Mouse (Mus musculus) intestine, embryonic 16.5 days (tissue): Measurements from ENCODE around the gene Efnb2. TPM values are rescaled to one million over a fixed set of nuclear protein-coding genes. Genes with fewer than 3 reads are reported as not detected.

Source experiments
- ATAC-seq: fragments of 200-750 bp; cut with Nextera tagmentation; 2 replicates; pipeline ENCODE4 v1.8.0; 2017; ENCODE audit warnings: moderate TSS enrichment, moderate library complexity
- H3K27ac ChIP-seq: fragments of 300-500 bp; sonication (generic); 2 replicates; pipeline ENCODE4 v1.5.1; 2014; ENCODE audit warnings: mild to moderate bottlenecking, low read length
- H3K27me3 ChIP-seq: fragments of 300-500 bp; sonication (generic); replicated peaks from 2 replicates; pipeline ENCODE4 v1.6.1; 2014; ENCODE audit warnings: low read length, control low read depth, mixed read lengths; ENCODE audit not compliant: control insufficient read depth, insufficient read depth
- H3K36me3 ChIP-seq: fragments of 300-500 bp; sonication (generic); 2 replicates; pipeline ENCODE4 v1.6.1; 2014; ENCODE audit warnings: low read length, control low read depth; ENCODE audit not compliant: control insufficient read depth, insufficient read depth
- H3K4me1 ChIP-seq: fragments of 300-500 bp; sonication (generic); 2 replicates; pipeline ENCODE4 v1.6.1; 2014; ENCODE audit warnings: low read length, control low read depth, mixed read lengths; ENCODE audit not compliant: control insufficient read depth, insufficient read depth
- H3K4me2 ChIP-seq: fragments of 300-500 bp; sonication (generic); 2 replicates; pipeline ENCODE4 v1.6.1; 2014; ENCODE audit warnings: low read depth, low read length, control low read depth
- H3K4me3 ChIP-seq: fragments of 300-500 bp; sonication (generic); 2 replicates; pipeline ENCODE4 v1.5.1; 2014; ENCODE audit warnings: mild to moderate bottlenecking, low read length
- H3K9ac ChIP-seq: fragments of 300-500 bp; sonication (generic); 2 replicates; pipeline ENCODE4 v1.6.1; 2014; ENCODE audit warnings: low read depth, low read length
- H3K9me3 ChIP-seq: fragments of 300-500 bp; sonication (generic); 2 replicates; pipeline ENCODE4 v1.6.1; 2016; ENCODE audit warnings: low read length, control low read depth; ENCODE audit not compliant: control insufficient read depth
- WGBS: fragments of 180-500 bp; shearing (Covaris S2); extraction: QIAGEN DNeasy Blood & Tissue Kit; methylation state at CpG from one replicate; pipeline ENCODE4 v1.1.7; 2014; 5-methylcytosine and 5-hydroxymethylcytosine counted together
- polyA plus RNA-seq: library from polyadenylated mRNA; unstranded; fragments of >200 nt; fragmentation: Nextera tagmentation; extraction: Ambion mirVana; gene quantifications from 2 replicates; pipeline ENCODE4 v1.2.1, GENCODE M21; 2015

The Efnb2 gene
- polyA plus RNA-seq, 1 experiment from 2014 or later: 4.9 TPM

DNA sequence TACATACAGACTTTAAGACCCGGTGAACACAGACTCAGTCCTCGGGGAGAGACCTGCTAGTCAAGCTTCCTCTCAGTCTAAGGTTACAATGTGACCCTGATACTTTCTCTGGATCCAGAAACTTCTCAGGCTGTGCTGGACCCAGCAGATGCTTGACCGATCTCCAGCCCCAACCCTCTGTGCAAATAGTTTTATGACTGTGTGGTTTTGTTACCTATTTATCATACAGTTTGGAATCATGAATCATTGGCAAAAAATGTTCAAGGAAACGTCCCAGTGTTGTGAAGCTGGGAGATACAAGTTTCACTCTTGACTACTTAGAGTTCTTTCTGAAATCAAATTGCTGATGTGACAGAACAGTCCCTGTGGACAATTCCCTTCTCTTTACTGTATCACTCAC is 55.4 kb downstream of the Efnb2 start:
- Histone ChIP-seq H3K9ac (no peak overlapping the region), H3K4me2 (no peak overlapping the region), H3K4me3 (no peak overlapping the region), H3K27ac (no peak overlapping the region), H3K36me3 (no peaks in the 10 kb centered on the region), H3K9me3 (no peaks in the 10 kb centered on the region), H3K4me1 (peaks cover 15% of the 10 kb centered on the region), H3K27me3 (no peaks in the 10 kb centered on the region)
- ATAC-seq: no peak
- 49% methylated on average over 4 of the region's 4 CpGs for WGBS

- no peaks in the 10 kb centered on the region for H3K36me3 ChIP-seq
- peaks cover 15% of the 10 kb centered on the region for H3K4me1 ChIP-seq
- no peak overlapping the region for H3K9ac ChIP-seq
- no peak overlapping the region for H3K27ac ChIP-seq
- no peak overlapping the region for H3K4me2 ChIP-seq
- H3K9me3 ChIP-seq: no peaks in the 10 kb centered on the region
- H3K27me3 ChIP-seq: no peaks in the 10 kb centered on the region
- 51% methylated on average over 6 of the region's 6 CpGs for WGBS
- ATAC-seq: no peak
- no peak overlapping the region for H3K4me3 ChIP-seq
Measured at GRCm38 (mm10) chr8:8603875-8604274, 57.2 kb downstream of the Efnb2 start.

- Histone ChIP-seq H3K4me1 (peaks cover 15% of the 10 kb centered on the region), H3K27ac (peak overlapping the region; percentile 55), H3K9ac (0 out of 2 replicates have a peak overlapping the region, but pooled peaks have one; percentile 29), H3K9me3 (no peaks in the 10 kb centered on the region), H3K36me3 (no peaks in the 10 kb centered on the region), H3K4me3 (no peak overlapping the region), H3K4me2 (no peak overlapping the region), H3K27me3 (no peaks in the 10 kb centered on the region)
- 51% methylated on average over 7 of the region's 7 CpGs for WGBS
- peak; percentile 95 for ATAC-seq
Measured at GRCm38 (mm10) chr8:8602616-8603461, 58.2 kb downstream of the Efnb2 start.

GRCm38 (mm10) chr8:8599931-8600330 is 61.1 kb downstream of the Efnb2 start:
- H3K4me2 ChIP-seq: no peak overlapping the region
- no peaks in the 10 kb centered on the region for H3K9me3 ChIP-seq
- H3K4me3 ChIP-seq: no peak overlapping the region
- peaks cover 13% of the 10 kb centered on the region for H3K4me1 ChIP-seq
- H3K9ac ChIP-seq: no peak overlapping the region
- 82% methylated on average over 7 of the region's 7 CpGs for WGBS
- H3K27ac ChIP-seq: no peak overlapping the region
- ATAC-seq: no peak
- no peaks in the 10 kb centered on the region for H3K36me3 ChIP-seq
- H3K27me3 ChIP-seq: no peaks in the 10 kb centered on the region

DNA sequence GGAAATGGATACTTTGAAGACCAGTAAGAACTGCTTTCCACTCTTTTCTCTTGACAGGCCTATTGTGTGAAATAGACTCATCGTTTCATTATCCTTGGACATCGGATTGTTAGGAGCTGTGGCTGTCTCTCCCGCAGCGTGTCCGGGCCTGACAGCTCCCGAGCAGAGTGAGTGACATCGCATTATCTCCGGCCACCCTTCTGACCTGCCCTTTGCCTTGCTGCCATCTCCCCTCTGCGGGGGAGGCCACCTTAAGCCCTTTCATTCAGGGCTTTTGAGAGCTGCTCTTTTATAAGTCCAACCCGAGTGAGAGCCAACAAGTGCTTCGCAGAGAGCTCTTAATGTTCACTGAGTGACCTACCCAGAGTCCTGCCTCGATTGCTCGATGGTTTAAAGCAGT is 63.6 kb downstream of the Efnb2 start:
- H3K36me3 ChIP-seq: no peaks in the 10 kb centered on the region
- 46% methylated on average over 13 of the region's 13 CpGs for WGBS
- no peak overlapping the region for H3K4me2 ChIP-seq
- no peak overlapping the region for H3K9ac ChIP-seq
- no peaks in the 10 kb centered on the region for H3K27me3 ChIP-seq
- H3K9me3 ChIP-seq: no peaks in the 10 kb centered on the region
- H3K4me1 ChIP-seq: peaks cover 1% of the 10 kb centered on the region; the same call in 1 of the 2 replicates
- no peak overlapping the region for H3K4me3 ChIP-seq
- no peak for ATAC-seq
- no peak overlapping the region for H3K27ac ChIP-seq

DNA sequence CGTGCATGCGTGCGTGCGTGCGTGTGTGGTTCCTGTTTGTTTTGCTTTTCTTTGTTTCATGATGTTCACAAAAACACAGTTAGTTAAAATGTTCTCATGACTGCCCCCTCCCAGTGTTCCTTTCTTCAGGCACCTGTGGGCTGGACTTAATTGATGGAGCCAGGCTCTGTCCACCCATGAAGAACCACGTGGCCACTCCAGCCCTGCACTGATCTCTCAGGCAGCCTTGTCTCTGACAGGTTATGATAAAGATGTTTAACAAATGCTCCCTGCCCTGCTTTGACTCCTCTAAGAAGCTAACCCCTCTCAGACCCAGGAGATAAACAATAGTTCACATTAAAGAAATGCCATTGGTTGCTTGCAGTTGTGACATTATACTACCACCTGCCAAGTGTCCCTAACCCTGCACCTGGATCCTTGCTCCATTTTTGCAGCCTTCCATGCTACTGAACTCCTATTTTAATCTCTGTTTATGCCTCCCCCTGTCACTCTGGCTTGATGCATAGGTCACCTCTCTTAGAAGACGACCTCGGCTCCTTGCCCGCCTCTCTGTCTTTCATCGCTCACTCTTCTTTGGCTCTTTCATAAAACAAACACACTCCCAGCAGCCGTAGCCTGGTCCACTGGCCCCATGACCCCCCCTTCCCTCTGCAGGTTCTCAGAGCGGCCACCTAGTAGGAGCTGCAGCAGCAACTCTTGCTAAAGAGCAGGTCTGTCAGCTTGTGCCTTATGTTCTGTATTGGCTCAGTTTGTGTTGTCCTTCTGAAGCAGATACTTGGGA is 65.0 kb downstream of the Efnb2 start:
- Histone ChIP-seq H3K9me3 (no peaks in the 10 kb centered on the region), H3K4me1 (no peaks in the 10 kb centered on the region), H3K27ac (no peak overlapping the region), H3K4me3 (no peak overlapping the region), H3K27me3 (no peaks in the 10 kb centered on the region), H3K36me3 (no peaks in the 10 kb centered on the region), H3K9ac (no peak overlapping the region), H3K4me2 (no peak overlapping the region)
- ATAC-seq: no peak
- WGBS: 53% methylated on average over 12 of the region's 12 CpGs

- 91% methylated on average over 7 of the region's 7 CpGs for WGBS
- ATAC-seq: no peak
Measured at GRCm38 (mm10) chr8:8593812-8594211, 67.2 kb downstream of the Efnb2 start.

DNA sequence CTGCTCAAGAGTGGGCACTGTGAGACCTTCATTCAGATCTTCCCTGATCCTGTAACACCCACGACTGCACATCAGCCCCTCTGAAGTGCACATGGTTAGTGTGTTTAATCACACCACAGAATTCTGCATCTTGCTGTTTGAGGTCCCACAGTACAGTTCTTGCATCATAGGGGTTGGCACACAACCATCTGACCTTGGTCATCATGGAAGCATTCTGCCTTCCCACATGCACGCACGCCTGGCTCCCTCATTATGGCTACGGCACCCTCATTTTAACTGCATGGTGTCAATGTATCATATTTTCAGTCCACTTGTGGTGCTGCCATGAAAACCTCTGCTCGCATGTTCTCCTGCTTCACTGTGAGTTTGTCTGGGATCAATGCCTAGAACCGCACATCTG is 67.7 kb downstream of the Efnb2 start:
- Histone ChIP-seq H3K4me3 (no peak overlapping the region), H3K4me1 (no peaks in the 10 kb centered on the region), H3K4me2 (no peak overlapping the region), H3K36me3 (no peaks in the 10 kb centered on the region), H3K9me3 (no peaks in the 10 kb centered on the region), H3K27me3 (no peaks in the 10 kb centered on the region), H3K9ac (no peak overlapping the region), H3K27ac (no peak overlapping the region)
- 95% methylated on average over 6 of the region's 6 CpGs for WGBS
- no peak for ATAC-seq

More at GRCm38 (mm10) chr8:8593812-8594211, 67.2 kb downstream of the Efnb2 start:
- Histone ChIP-seq H3K9me3 (no peaks in the 10 kb centered on the region), H3K36me3 (no peaks in the 10 kb centered on the region), H3K4me1 (no peaks in the 10 kb centered on the region), H3K4me2 (no peak overlapping the region), H3K27ac (no peak overlapping the region), H3K4me3 (no peak overlapping the region), H3K9ac (no peak overlapping the region), H3K27me3 (no peaks in the 10 kb centered on the region)

DNA sequence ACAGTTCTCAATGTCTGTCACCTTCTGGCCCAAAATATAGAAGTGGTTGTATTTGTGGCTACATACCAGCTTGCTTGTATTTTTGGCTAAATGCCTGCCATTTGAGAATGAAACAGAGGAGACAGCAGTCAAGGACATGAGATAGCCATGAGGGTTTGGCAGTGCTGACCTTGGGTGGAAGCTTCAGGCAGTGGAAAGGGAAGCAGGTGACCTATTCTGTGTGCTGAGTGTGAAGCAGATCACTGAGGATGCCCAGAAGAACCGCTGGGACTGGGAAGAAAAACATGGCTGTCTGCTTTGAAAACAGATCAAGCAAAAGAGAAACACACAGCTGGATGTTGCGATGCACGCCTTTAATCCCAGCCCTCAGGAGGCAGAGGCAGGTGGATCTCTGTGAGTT is 68.7 kb downstream of the Efnb2 start:
- H3K9ac ChIP-seq: no peak overlapping the region
- no peak overlapping the region for H3K4me3 ChIP-seq
- no peaks in the 10 kb centered on the region for H3K9me3 ChIP-seq
- no peak for ATAC-seq
- H3K36me3 ChIP-seq: no peaks in the 10 kb centered on the region
- no peak overlapping the region for H3K4me2 ChIP-seq
- H3K4me1 ChIP-seq: no peaks in the 10 kb centered on the region
- 93% methylated on average over 3 of the region's 3 CpGs for WGBS
- H3K27ac ChIP-seq: no peak overlapping the region
- no peaks in the 10 kb centered on the region for H3K27me3 ChIP-seq
